Mouse (Mus musculus): ENCODE results near the gene Herpud2.
A peak's percentile ranks its signal among the peaks of the same experiment; 100 is the strongest.

Herpud2 gene

GRCm38 (mm10) chr9:25151611-25152241 is at the start of gene Herpud2:
Gene Herpud2, minus strand, starts transcription at chr9:25151820.
- peak; percentile 96 for DNase-seq

GRCm38 (mm10) chr9:25200987-25201386 is 49.4 kb upstream of the Herpud2 start:
- DNase-seq = no peak

GRCm38 (mm10) chr9:25200148-25200547 is 48.5 kb upstream of the Herpud2 start:
- no peak for DNase-seq

GRCm38 (mm10) chr9:25196746-25197145 is 45.1 kb upstream of the Herpud2 start:
- DNase-seq = no peak

GRCm38 (mm10) chr9:25191612-25192011 is 40.0 kb upstream of the Herpud2 start:
- DNase-seq = no peak

GRCm38 (mm10) chr9:25186501-25186900 is 34.9 kb upstream of the Herpud2 start:
- no peak for DNase-seq

- no peak for DNase-seq
Measured at GRCm38 (mm10) chr9:25185854-25186253, 34.2 kb upstream of the Herpud2 start.

GRCm38 (mm10) chr9:25184606-25185005 is 33.0 kb upstream of the Herpud2 start:
- no peak for DNase-seq

GRCm38 (mm10) chr9:25178066-25178465 is 26.4 kb upstream of the Herpud2 start:
- peak; percentile 38 for DNase-seq

GRCm38 (mm10) chr9:25177201-25177600 is 25.6 kb upstream of the Herpud2 start:
- peak; percentile 64 for DNase-seq

GRCm38 (mm10) chr9:25176562-25176961 is 24.9 kb upstream of the Herpud2 start:
- no peak for DNase-seq

GRCm38 (mm10) chr9:25175978-25176377 is 24.4 kb upstream of the Herpud2 start:
- DNase-seq = peak; percentile 20

GRCm38 (mm10) chr9:25175039-25175442 is 23.4 kb upstream of the Herpud2 start:
- DNase-seq = peak; percentile 41

GRCm38 (mm10) chr9:25174614-25175013 is 23.0 kb upstream of the Herpud2 start:
- DNase-seq = no peak

GRCm38 (mm10) chr9:25173171-25173570 is 21.6 kb upstream of the Herpud2 start:
- no peak for DNase-seq

GRCm38 (mm10) chr9:25169626-25170025 is 18.0 kb upstream of the Herpud2 start:
- DNase-seq = no peak

GRCm38 (mm10) chr9:25167458-25168084 is 16.0 kb upstream of the Herpud2 start:
- peak; percentile 86 for DNase-seq

- DNase-seq = no peak
Measured at GRCm38 (mm10) chr9:25158218-25158617, 6.6 kb upstream of the Herpud2 start.

- no peak for DNase-seq
Measured at GRCm38 (mm10) chr9:25156377-25156776, 4.8 kb upstream of the Herpud2 start.

GRCm38 (mm10) chr9:25153066-25153465 is 1.4 kb upstream of the Herpud2 start:
- no peak for DNase-seq

GRCm38 (mm10) chr9:25152457-25152856 is 837 bp upstream of the Herpud2 start:
- DNase-seq = no peak

- DNase-seq = peak; percentile 86
Measured at GRCm38 (mm10) chr9:25150791-25151610, 619 bp downstream of the Herpud2 start.

- DNase-seq = no peak
Measured at GRCm38 (mm10) chr9:25148767-25149166, 2.9 kb downstream of the Herpud2 start.

- DNase-seq = no peak
Measured at GRCm38 (mm10) chr9:25145925-25146324, 5.7 kb downstream of the Herpud2 start.

Measured in kidney, postnatal 10 days (tissue).